Mouse (Mus musculus): ENCODE measurements around the gene Psmb11.

GRCm38 (mm10) chr14:54632252-54632651 lies 11.0 kb downstream of the Psmb11 start:
- TF ChIP-seq CTCF (IDR thresholded peaks at IDR 0.05; ENCODE audit: control insufficient read depth, insufficient read depth, insufficient read length), result no peak
- no peak for TF ChIP-seq MYOD1 (IDR thresholded peaks at IDR 0.05; ENCODE audit: control insufficient read depth, insufficient read length, low read depth)

All from C2C12 (cell line).